Mouse (Mus musculus) cortical plate, adult 2 months (tissue): ENCODE measurements at regions not wholly inside any gene's neighbourhood (a gene's known extent, or its start where the extent isn't known, plus 50 kb on each side); places are given as distances from the start of the nearest gene placed in this dataset.
"Not testable (repeated sequence)": the region's sequence is repeated elsewhere in the genome, so short reads cannot be mapped to it uniquely, and the experiment has no call there.

ENCODE experiments used
- H3K27ac ChIP-seq: fragments of 200-500 bp; 2 replicates; pipeline ENCODE4 v1.5.1; 2012; ENCODE audit warnings: low read length, control low read depth, inconsistent platforms; ENCODE audit not compliant: insufficient read depth
- H3K4me1 ChIP-seq: fragments of 200-500 bp; 2 replicates; pipeline ENCODE4 v1.6.1; 2011; ENCODE audit warnings: low read length; ENCODE audit not compliant: control insufficient read depth, insufficient read depth
- H3K4me3 ChIP-seq: fragments of 200-500 bp; 2 replicates; pipeline ENCODE4 v1.5.1; 2011; ENCODE audit warnings: mild to moderate bottlenecking, low read length, control low read depth; ENCODE audit not compliant: insufficient read depth
- CTCF ChIP-seq: fragments of 200-500 bp; IDR thresholded peaks from 2 replicates; pipeline ENCODE4 v1.5.1; 2011; ENCODE audit warnings: mild to moderate bottlenecking, control low read depth, low read length; ENCODE audit not compliant: insufficient read depth; ENCODE audit errors: extremely low read depth
- POLR2A ChIP-seq: fragments of 200-500 bp; IDR thresholded peaks from 2 replicates; pipeline ENCODE4 v1.6.1; 2011; ENCODE audit warnings: mild to moderate bottlenecking, low read length, control low read depth; ENCODE audit not compliant: insufficient read depth; ENCODE audit errors: extremely low read depth

DNA sequence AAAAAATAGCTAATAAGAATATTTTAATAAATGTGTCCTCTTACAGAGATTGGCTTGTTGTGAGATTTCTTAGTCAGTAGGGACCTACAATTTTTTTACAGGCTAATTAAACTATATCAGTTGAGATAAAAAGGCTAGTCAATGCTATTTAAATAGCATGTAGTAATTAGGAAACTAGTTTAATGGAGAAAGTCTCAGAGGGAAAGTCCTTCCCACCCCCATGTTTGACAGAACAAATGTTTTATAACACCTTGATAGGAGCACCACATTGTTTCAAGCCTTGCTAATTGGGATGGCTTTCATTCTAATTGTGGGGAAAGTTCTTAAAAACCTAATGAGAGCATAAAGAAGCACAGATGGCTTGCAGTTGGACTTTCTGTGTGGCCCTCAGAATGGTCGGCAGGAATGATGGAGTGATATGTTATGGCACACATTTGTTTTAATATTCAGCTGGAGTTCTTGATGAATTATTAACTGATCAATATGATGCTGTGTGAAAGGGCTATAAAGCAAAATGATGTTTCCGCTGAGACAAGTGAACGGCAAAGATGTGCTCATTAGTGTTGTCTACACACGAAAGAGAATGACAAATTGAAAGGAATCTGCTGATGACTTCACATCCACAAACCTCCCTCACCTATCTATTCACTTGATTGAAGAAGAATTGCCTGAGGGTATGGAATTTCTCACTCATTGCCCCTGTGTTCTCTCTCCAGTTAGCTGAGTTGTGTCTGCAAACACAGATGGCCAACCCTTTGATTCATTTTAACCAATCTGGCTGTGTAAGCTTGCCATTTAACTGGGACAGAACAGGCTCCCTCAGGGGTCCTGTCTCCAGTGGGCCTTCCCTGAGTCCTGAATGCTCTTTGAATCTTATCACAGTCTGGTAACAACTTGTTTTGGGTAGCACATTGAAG is 111.5 kb upstream of the Arhgap20 start:
- Histone ChIP-seq H3K4me1 (peaks cover 1% of the 10 kb centered on the region; the same call in 1 of the 2 replicates), H3K27ac (no peak overlapping the region), H3K4me3 (no peak overlapping the region)
- no peak for TF ChIP-seq POLR2A
- no peak for TF ChIP-seq CTCF

DNA sequence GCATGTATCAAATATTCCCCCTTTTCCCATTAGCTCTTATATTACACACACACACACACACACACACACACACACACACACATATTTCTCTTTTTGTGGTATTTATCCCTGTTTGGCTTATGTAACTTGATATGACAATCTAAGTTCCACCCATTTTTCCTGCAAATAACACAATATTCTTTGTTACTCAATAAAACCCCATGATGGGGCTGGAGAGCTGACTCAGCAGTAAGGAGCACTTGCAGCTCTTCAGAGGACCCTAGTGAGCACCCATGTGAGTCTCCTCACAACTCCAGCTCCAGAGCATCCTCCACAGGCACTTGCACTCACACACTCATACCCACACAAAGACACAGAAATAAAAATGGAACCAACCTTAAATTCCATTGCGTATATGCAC is 110.5 kb upstream of the Arhgap20 start:
- no peak overlapping the region for H3K4me3 ChIP-seq
- no peak for TF ChIP-seq CTCF
- no peak overlapping the region for H3K27ac ChIP-seq
- peaks cover 1% of the 10 kb centered on the region; the same call in 1 of the 2 replicates for H3K4me1 ChIP-seq

DNA sequence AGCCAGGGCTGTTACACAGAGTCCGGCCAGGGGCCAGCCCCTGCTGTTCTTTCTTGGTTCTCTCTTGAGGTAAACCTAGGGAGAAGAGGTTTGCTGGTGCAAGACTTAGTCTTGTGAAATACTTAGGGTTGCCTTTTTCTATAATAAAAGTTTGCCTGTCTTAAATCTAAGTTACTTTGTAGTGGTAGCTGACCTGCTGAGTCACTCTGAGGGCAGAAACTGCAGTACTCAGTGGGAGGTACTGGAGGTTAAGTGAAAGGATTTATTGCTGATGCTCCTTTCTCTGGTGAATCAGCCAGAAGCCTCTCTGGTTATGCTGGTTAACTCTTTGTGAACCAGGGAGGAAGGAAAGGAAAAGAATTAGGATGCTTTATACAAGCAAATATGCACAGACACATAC is 107.3 kb upstream of the Arhgap20 start:
- Histone ChIP-seq H3K4me3 (no peak overlapping the region), H3K27ac (no peak overlapping the region), H3K4me1 (peaks cover 3% of the 10 kb centered on the region; the same call in 1 of the 2 replicates)
- no peak for TF ChIP-seq CTCF
- TF ChIP-seq POLR2A: no peak

DNA sequence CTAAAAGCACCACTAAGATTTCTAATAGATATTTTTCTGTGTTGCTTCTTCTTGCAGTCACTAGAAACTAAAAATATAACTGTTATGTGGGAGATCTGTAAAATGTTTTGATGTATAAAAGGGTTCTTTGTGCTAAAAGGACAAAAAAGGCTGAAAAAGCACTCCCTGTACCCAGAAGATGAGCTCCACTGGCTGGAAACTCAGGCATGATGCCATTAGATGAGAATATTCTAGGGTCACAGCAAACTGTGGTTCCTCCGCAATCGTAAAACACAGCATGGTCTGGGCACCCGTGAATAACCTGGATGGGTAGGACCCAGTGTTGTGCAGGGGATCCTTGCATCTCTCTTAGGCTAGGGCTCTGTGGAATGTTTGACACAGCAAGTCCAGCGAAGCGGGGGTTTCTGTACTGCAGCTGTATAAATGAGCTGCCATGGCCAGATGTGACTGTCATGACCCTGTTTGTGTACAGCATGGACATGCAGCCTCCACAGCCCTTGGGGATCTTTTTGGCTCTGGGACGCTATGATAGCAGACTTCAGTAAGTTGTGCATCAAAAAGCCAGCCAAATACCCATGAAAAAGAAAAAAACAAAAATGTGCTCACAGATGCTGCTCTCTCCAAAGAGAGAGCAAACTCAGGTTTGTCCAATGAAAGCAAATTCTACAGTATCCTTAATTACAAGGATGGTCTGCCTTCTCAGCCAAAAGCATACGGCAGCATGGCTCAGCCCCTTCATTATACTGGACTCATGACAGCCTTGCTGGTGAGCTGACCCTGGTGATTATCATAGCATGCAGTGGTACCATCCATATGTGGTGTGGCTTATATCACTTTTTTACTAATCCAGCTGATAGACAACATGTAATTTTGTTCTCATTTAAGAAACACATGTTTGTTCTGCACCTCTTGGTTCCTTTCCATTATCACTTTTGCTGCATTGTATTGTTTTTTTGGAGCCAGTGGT is 103.9 kb upstream of the Arhgap20 start:
- H3K4me3 ChIP-seq: no peak overlapping the region
- H3K4me1 ChIP-seq: 0 out of 2 replicates have a peak, but pooled peaks cover 1% of the 10 kb centered on the region
- TF ChIP-seq CTCF (no peak), POLR2A (no peak)
- 0 out of 2 replicates have a peak overlapping the region, but pooled peaks have one; percentile 1 for H3K27ac ChIP-seq

GRCm38 (mm10) chr9:51661911-51662310 is 103.2 kb upstream of the Arhgap20 start:
- TF ChIP-seq CTCF (no peak), POLR2A (no peak)
- Histone ChIP-seq H3K4me1 (0 out of 2 replicates have a peak, but pooled peaks cover 1% of the 10 kb centered on the region), H3K4me3 (no peak overlapping the region), H3K27ac (no peak overlapping the region)

GRCm38 (mm10) chr9:51664353-51664752 is 100.8 kb upstream of the Arhgap20 start:
- no peak overlapping the region for H3K27ac ChIP-seq
- 0 out of 2 replicates have a peak, but pooled peaks cover 1% of the 10 kb centered on the region for H3K4me1 ChIP-seq
- H3K4me3 ChIP-seq: no peak overlapping the region
- no peak for TF ChIP-seq CTCF
- no peak for TF ChIP-seq POLR2A

DNA sequence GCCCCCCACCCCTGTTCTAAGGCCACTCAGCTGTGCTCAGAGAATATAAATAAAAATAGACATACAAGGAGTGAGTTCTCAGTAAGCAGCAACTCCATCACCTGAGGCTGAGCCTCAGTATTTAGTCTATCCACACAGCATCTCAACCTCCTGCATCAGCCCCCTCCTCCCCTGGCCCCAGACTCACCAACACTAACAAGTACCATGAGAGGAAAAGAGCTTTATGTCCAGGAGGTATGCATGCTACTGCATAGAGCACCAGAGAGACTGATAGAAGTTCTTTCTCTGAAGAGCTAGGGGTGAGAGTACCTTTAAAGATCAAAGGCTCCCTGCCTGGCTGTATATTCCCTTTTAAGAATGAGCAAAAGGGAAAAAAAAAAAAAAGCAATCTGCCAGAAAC is 100.3 kb upstream of the Arhgap20 start:
- Histone ChIP-seq H3K4me3 (no peak overlapping the region), H3K27ac (no peak overlapping the region), H3K4me1 (0 out of 2 replicates have a peak, but pooled peaks cover 1% of the 10 kb centered on the region)
- no peak for TF ChIP-seq CTCF
- TF ChIP-seq POLR2A: no peak

DNA sequence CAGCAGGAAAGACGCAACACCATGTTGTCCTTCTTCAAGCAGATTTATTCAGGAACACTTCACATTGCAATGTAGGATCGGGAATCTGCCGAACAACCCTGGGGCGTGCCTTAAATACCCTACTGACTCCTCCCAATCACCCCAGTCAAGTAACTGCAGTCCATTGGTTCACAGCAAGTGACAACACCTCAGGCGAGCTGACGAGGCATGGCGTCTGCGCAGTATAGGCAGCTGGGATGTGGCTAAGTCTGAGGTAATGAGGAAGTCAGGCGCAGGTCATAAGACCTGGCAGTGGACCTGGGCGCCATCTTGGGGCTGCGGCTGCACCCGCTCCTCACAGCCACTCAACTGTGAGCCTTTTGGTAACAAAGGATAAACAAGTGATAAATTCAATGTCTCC is 96.2 kb upstream of the Arhgap20 start:
- H3K4me3 ChIP-seq, H3K27ac ChIP-seq, H3K4me1 ChIP-seq: not testable (repeated sequence)

- Histone ChIP-seq H3K4me1 (no peaks in the 10 kb centered on the region), H3K4me3 (no peak overlapping the region), H3K27ac (no peak overlapping the region)
- TF ChIP-seq CTCF (no peak), POLR2A (no peak)
Measured at GRCm38 (mm10) chr9:51670531-51670930, 94.6 kb upstream of the Arhgap20 start.

DNA sequence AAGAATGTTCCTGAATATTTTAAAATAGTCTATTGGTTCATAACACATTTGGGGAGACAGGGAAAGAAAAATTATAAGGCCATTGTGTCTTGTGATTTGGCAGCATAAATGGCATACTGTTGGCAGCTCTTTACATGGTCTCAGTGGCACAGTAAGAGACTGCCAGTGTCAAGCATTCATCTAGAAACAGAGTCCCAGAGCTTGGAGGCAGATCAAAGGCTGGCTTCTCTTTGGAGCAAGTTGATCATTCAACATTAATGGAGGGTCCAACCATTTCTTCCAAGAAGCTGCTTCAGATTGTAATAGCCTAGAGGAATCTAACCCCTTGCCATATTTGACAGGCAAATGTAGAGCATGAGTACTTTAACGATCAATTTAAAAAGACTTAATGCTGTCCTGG is 78.6 kb upstream of the Arhgap20 start:
- Histone ChIP-seq H3K4me3 (no peak overlapping the region), H3K4me1 (no peaks in the 10 kb centered on the region), H3K27ac (no peak overlapping the region)
- TF ChIP-seq CTCF (no peak), POLR2A (no peak)
